Mouse (Mus musculus): ENCODE data around the gene Slc16a4.

Slc16a4 gene

DNA sequence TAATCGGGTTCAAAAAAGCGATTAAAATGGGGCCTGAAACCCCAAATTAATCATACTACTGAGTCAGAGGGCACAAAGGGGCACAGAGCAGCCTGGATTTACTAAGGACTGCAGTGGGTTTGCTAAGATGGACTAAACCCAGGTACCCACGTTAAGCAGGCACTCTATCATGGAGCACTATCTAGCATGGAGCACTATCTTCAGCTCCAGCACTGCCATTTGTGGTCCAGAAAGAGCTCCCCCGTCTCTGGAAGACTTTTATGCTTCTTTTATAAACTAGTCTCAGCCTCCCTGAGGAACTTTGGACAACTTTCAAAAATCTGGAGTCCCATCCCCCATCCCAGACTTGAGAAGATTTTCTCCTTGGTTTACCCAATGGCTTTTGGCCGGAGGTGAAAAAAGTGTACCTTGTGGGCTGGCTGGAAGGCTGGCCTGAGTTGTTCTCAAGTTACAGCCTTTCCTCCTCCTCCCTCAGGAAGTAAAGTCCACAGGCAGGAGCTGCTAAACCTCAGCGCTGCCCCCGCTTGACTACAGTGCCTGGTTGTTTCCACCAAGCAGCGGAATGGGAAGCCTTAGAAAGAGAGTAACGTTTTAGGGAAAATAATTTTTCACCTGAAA lies at the start of gene Slc16a4:
TSS of gene Slc16a4 (plus strand) at position 467 of the 618 bp plus-strand sequence.
- no peak for DNase-seq (ENCODE audit: low spot score)

GRCm38 (mm10) chr3:107241389-107242094 lies 49.5 kb upstream of the Slc16a4 start:
- no peak for DNase-seq (ENCODE audit: low spot score)

DNA sequence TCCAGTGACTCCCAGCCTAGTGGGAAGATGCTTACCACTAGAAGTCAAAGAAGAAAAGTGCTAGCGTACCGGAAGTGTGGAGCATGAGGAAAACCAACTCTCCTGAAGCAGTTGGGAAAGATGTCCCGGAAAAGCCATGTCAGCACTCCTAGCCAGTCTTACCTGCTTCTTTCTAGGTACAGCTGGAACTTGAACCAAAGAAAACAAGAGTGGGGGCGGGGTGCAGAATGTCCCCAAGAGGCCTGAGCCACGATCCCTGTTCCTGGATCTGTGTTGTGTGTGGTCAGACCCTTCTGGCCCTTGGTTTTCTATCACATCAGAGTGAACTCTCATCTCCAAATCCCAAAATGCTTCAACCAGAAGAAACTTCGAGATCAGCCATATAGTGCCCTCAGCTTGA lies 44.2 kb upstream of the Slc16a4 start:
- DNase-seq (ENCODE audit: low spot score) = no peak

DNA sequence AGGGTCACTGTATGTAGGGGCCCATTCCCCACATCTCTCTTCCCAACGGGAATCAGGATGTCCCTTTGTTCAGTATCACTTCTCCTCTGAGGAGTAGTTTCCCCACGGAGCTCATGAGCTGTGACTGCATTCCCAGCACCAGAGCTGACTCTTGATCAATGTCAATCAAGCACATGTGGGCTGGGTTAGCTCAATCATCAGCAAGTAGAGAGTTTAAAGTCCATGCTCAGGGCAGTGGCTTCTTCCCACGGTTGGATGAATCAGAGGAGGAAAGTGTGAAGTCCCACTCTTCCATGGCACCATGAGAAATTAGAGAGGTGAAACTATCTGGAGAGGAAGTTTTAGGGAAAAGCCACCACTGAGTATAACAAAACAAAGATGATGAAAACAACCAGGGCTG lies 42.0 kb upstream of the Slc16a4 start:
- no peak for DNase-seq (ENCODE audit: low spot score)

GRCm38 (mm10) chr3:107250320-107250719 lies 40.7 kb upstream of the Slc16a4 start:
- no peak for DNase-seq (ENCODE audit: low spot score)

GRCm38 (mm10) chr3:107252035-107252434 lies 39.0 kb upstream of the Slc16a4 start:
- DNase-seq (ENCODE audit: low spot score) = no peak

- no peak for DNase-seq (ENCODE audit: low spot score)
These were observed 37.1 kb upstream of the Slc16a4 start for GRCm38 (mm10) chr3:107253925-107254324.

- DNase-seq (ENCODE audit: low spot score) = no peak
These were observed 35.0 kb upstream of the Slc16a4 start for GRCm38 (mm10) chr3:107255992-107256391.

GRCm38 (mm10) chr3:107256724-107257123 lies 34.3 kb upstream of the Slc16a4 start:
- no peak for DNase-seq (ENCODE audit: low spot score)

GRCm38 (mm10) chr3:107257924-107258323 lies 33.1 kb upstream of the Slc16a4 start:
- no peak for DNase-seq (ENCODE audit: low spot score)

DNA sequence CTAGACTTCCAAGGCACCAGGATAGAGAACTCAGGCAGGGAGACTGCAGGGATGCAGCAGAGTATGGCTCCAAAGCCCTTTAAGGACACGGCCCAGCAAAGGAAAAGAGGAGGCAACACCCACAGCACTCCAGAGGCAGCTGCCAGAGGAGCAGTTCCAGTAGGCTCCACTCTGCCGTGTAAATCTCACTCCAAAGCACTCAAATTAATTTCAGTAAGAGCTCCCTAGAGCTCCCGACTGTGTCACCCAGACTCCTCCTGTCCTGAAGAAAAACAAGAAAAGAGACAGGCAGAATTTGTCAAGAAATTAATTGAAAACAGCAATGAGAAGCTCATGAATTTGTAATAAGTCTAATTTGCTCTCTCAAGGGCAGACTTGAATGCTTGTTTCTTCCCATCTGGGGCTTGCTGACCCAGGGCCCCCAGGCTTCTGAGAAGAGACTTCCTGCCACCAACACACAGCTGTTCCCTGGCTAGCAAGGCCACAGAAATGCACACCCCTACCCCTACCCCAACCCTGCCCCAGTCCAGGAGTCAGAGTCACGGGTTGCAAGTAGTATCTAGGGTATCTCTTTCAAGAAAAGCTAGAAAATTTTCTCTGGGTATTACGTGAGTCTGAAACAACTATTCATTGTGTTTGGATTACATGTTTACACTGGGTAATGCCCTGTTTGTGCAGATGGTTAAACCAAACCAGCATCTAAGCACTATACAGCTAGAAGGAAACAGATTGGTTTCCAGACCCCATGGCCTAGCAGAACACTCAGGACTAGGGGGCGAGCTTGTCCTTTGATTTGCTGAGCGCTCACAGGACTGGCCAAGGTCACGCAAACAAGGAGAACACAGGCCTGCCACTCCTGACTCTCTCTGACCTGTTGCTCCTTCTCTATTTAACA lies 29.8 kb upstream of the Slc16a4 start:
- no peak for DNase-seq (ENCODE audit: low spot score)

GRCm38 (mm10) chr3:107261851-107262165 lies 29.2 kb upstream of the Slc16a4 start:
- no peak for DNase-seq (ENCODE audit: low spot score)

DNA sequence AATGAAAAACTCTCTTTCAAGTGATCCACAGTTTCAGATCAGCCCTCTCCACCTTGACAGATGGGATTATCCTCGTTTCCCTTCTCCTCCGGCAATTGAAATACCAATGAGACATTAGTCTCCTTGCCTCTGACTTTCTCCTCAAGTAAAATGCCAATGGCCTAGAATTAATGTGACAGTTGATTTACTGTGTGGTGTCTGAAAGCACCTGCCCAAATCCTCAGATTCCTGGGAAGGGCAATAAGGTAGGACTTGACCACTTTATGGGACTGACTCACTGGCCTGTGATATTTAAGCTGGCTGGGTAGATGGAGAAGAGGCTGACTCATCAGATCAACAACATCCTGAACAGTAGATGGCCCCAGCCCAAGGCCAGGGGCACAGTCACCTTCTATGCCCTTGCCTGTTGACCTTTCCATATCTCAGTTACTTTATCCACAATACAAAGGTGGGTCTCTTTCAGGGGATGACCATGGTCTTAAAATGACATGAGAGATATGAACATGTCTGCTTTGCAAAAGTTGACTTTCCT lies 24.1 kb upstream of the Slc16a4 start:
- DNase-seq (ENCODE audit: low spot score) = no peak

GRCm38 (mm10) chr3:107272433-107272832 lies 18.6 kb upstream of the Slc16a4 start:
- DNase-seq (ENCODE audit: low spot score) = no peak

DNA sequence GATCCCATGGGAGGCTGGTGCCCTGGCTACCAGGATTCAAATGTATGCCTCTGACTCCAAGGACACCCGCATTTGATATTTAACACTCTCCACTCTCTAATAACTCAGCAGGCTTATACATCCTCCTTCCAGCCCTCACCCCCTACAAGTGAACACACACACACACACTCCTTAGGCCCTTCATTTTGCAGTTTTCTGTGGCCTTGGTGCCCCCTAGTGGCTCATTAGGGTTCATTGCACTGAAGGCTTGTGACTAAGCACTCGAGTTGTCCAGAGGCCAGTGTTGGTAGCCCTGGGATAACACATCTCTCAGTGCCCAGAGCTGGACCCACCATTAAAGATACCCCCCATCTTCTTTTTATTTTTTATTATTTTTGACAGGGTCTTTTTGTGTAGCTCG lies 17.2 kb upstream of the Slc16a4 start:
- DNase-seq (ENCODE audit: low spot score) = peak; percentile 60

DNA sequence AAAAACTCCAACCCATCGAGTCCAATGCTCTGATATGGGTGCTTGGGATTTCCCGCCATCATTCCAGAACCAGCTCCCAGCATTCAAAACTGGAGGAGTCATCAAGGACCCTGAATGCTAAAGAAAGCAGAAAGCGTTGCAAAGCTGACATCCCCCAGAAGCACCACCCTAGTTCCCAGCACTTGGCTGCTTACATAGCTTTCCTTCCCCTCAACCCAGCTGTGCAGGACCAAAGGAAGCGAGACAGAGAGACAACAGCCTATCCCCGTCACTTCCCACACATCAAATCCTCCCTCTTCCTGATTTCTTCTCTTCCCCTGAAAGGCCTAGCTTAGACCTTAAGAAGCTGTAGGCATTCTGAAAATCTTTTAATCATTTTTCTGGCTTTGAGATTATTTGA lies 15.7 kb upstream of the Slc16a4 start:
- no peak for DNase-seq (ENCODE audit: low spot score)

GRCm38 (mm10) chr3:107275996-107276395 lies 15.0 kb upstream of the Slc16a4 start:
- no peak for DNase-seq (ENCODE audit: low spot score)

DNA sequence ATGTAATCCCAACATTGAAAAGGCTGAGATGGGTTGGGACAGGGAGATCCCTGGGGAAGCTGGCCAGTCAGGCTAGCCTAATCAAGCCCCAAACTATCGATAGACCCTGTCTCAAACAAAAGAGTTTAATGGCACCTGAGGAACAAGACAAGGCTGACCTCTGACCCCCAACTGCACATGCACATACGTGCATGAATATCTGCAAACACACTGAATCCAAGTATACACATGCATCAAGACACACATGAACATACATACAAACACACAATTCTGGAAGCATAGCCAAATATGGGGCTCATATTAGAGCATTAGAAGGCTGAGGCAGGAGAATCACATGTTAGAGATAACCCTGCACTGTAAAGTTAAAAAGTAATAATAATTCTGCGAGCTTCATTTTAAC lies 14.4 kb upstream of the Slc16a4 start:
- no peak for DNase-seq (ENCODE audit: low spot score)

GRCm38 (mm10) chr3:107278479-107279269 lies 12.4 kb upstream of the Slc16a4 start, which contains the start of gene Lamtor5:
Gene Lamtor5, plus strand, starts transcription at chr3:107278858.
- DNase-seq (ENCODE audit: low spot score) = peak; percentile 89

GRCm38 (mm10) chr3:107286123-107286522 lies 4.9 kb upstream of the Slc16a4 start:
- DNase-seq (ENCODE audit: low spot score) = no peak

DNA sequence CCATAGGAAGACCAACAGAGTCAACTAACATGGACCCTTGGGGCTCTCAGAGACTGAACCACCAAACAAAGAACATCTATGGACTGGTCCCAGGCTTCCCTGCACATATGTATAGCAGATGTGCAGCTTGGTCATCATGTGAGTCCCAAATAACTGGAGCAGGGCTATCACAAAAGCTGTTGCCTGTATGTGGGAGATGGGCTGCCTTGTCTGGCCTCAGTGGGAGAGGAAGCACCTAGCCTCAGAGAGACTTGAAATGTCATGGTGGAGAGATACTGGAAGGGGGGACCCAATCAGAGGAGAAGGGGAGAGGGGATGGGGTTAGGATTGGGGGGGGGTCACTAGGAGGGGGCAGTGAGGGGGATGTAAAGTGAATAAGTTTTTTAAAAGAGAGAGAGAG lies 3.7 kb upstream of the Slc16a4 start:
- no peak for DNase-seq (ENCODE audit: low spot score)
